Mouse (Mus musculus): Measurements from ENCODE around the gene Pkd1. TPM values are rescaled to one million over a fixed set of nuclear protein-coding genes. Genes with fewer than 3 reads are reported as not detected.
A peak's percentile ranks its signal among the peaks of the same experiment; 100 is the strongest.

The Pkd1 gene
- polyA plus RNA-seq (2014; fragmentation: Nextera tagmentation; extraction: Ambion mirVana) = 37.9 and 40.1 TPM in 2 replicates

- WGBS = 0% methylated on average over 10 of the region's 72 CpGs
- Histone ChIP-seq H3K4me3 (ENCODE audit: low read depth, low read length) (peak within 1 kb of the TSS; percentile 94), H3K4me2 (ENCODE audit: low read depth, low read length) (peak within 1 kb of the TSS; percentile 75), H3K4me1 (ENCODE audit: control insufficient read depth, insufficient read depth, low read length) (peaks cover 21% of the 10 kb centered on the region), H3K9me3 (ENCODE audit: control insufficient read depth, low read length) (no peaks in the 10 kb centered on the region), H3K27me3 (replicated peaks; ENCODE audit: control insufficient read depth, insufficient read depth, low read length) (peaks cover 3% of the 10 kb centered on the region; the same call in 1 of the 2 replicates), H3K27ac (replicated peaks; ENCODE audit: low read depth, low read length) (peak within 1 kb of the TSS; percentile 95), H3K9ac (ENCODE audit: low read depth, low read length) (peak within 1 kb of the TSS; percentile 96), H3K36me3 (ENCODE audit: control insufficient read depth, insufficient read depth, low read length) (no peaks in the 10 kb centered on the region)
- DNase-seq (ENCODE audit: low spot score) = peak; percentile 100
- ATAC-seq (ENCODE audit: low read depth) = peak; percentile 95
Measured at GRCm38 (mm10) chr17:24549618-24550415, at the start of gene Pkd1. Gene Pkd1, plus strand, starts transcription at chr17:24549834.

GRCm38 (mm10) chr17:24502208-24502607 lies 47.4 kb upstream of the Pkd1 start:
- DNase-seq (ENCODE audit: low spot score) (no peak), ATAC-seq (ENCODE audit: low read depth) (no peak)
- Histone ChIP-seq H3K4me2 (ENCODE audit: low read depth, low read length) (no peak overlapping the region), H3K4me3 (ENCODE audit: low read depth, low read length) (no peak overlapping the region), H3K9ac (ENCODE audit: low read depth, low read length) (no peak overlapping the region), H3K4me1 (ENCODE audit: control insufficient read depth, insufficient read depth, low read length) (peaks cover 4% of the 10 kb centered on the region; the same call in 1 of the 2 replicates), H3K27me3 (replicated peaks; ENCODE audit: control insufficient read depth, insufficient read depth, low read length) (no peaks in the 10 kb centered on the region; the same call in 1 of the 2 replicates), H3K9me3 (ENCODE audit: control insufficient read depth, low read length) (no peaks in the 10 kb centered on the region), H3K27ac (replicated peaks; ENCODE audit: low read depth, low read length) (no peak overlapping the region), H3K36me3 (ENCODE audit: control insufficient read depth, insufficient read depth, low read length) (no peaks in the 10 kb centered on the region; the same call in 1 of the 2 replicates)
- 41% methylated on average over 11 of the region's 11 CpGs for WGBS

- 87% methylated on average over 9 of the region's 10 CpGs for whole genome bisulfite sequencing
Measured at GRCm38 (mm10) chr17:24504085-24504484, 45.5 kb upstream of the Pkd1 start.

GRCm38 (mm10) chr17:24505286-24505955 lies 44.2 kb upstream of the Pkd1 start:
- peaks cover 29% of the 10 kb centered on the region for H3K36me3 ChIP-seq (ENCODE audit: control insufficient read depth, insufficient read depth, low read length)

More at GRCm38 (mm10) chr17:24504085-24504484, 45.5 kb upstream of the Pkd1 start:
- H3K4me1 ChIP-seq (ENCODE audit: control insufficient read depth, insufficient read depth, low read length) = peaks cover 4% of the 10 kb centered on the region; the same call in 1 of the 2 replicates
- H3K36me3 ChIP-seq (ENCODE audit: control insufficient read depth, insufficient read depth, low read length) = peaks cover 16% of the 10 kb centered on the region
- H3K9ac ChIP-seq (ENCODE audit: low read depth, low read length) = no peak overlapping the region
- no peak overlapping the region for H3K4me2 ChIP-seq (ENCODE audit: low read depth, low read length)
- DNase-seq (ENCODE audit: low spot score) = no peak
- no peak overlapping the region for H3K4me3 ChIP-seq (ENCODE audit: low read depth, low read length)
- H3K9me3 ChIP-seq (ENCODE audit: control insufficient read depth, low read length) = no peaks in the 10 kb centered on the region
- no peaks in the 10 kb centered on the region; the same call in 1 of the 2 replicates for H3K27me3 ChIP-seq (replicated peaks; ENCODE audit: control insufficient read depth, insufficient read depth, low read length)
- H3K27ac ChIP-seq (replicated peaks; ENCODE audit: low read depth, low read length) = no peak overlapping the region
- ATAC-seq (ENCODE audit: low read depth) = no peak

GRCm38 (mm10) chr17:24506332-24507070 lies 43.1 kb upstream of the Pkd1 start:
- Histone ChIP-seq H3K9ac (ENCODE audit: low read depth, low read length) (peak overlapping the region; percentile 40; the same call in 1 of the 2 replicates), H3K9me3 (ENCODE audit: control insufficient read depth, low read length) (no peaks in the 10 kb centered on the region), H3K27me3 (replicated peaks; ENCODE audit: control insufficient read depth, insufficient read depth, low read length) (no peaks in the 10 kb centered on the region; the same call in 1 of the 2 replicates), H3K36me3 (ENCODE audit: control insufficient read depth, insufficient read depth, low read length) (peaks cover 40% of the 10 kb centered on the region), H3K4me2 (ENCODE audit: low read depth, low read length) (peak overlapping the region; percentile 39), H3K4me3 (ENCODE audit: low read depth, low read length) (0 out of 2 replicates have a peak overlapping the region, but pooled peaks have one; percentile 6), H3K4me1 (ENCODE audit: control insufficient read depth, insufficient read depth, low read length) (peaks cover 4% of the 10 kb centered on the region; the same call in 1 of the 2 replicates), H3K27ac (replicated peaks; ENCODE audit: low read depth, low read length) (no peak overlapping the region)
- DNase-seq (ENCODE audit: low spot score) (no peak), ATAC-seq (ENCODE audit: low read depth) (no peak)
- 20% methylated on average over 26 of the region's 36 CpGs for WGBS

More at GRCm38 (mm10) chr17:24505286-24505955, 44.2 kb upstream of the Pkd1 start:
- Histone ChIP-seq H3K4me3 (ENCODE audit: low read depth, low read length) (no peak overlapping the region), H3K27ac (replicated peaks; ENCODE audit: low read depth, low read length) (no peak overlapping the region), H3K27me3 (replicated peaks; ENCODE audit: control insufficient read depth, insufficient read depth, low read length) (no peaks in the 10 kb centered on the region; the same call in 1 of the 2 replicates), H3K9me3 (ENCODE audit: control insufficient read depth, low read length) (no peaks in the 10 kb centered on the region), H3K4me2 (ENCODE audit: low read depth, low read length) (no peak overlapping the region), H3K9ac (ENCODE audit: low read depth, low read length) (no peak overlapping the region), H3K4me1 (ENCODE audit: control insufficient read depth, insufficient read depth, low read length) (peaks cover 4% of the 10 kb centered on the region; the same call in 1 of the 2 replicates)
- ATAC-seq (ENCODE audit: low read depth) = no peak
- 90% methylated on average over 27 of the region's 30 CpGs for whole genome bisulfite sequencing
- no peak for DNase-seq (ENCODE audit: low spot score)

GRCm38 (mm10) chr17:24507129-24507664 lies 42.4 kb upstream of the Pkd1 start:
- Histone ChIP-seq H3K36me3 (ENCODE audit: control insufficient read depth, insufficient read depth, low read length) (peaks cover 47% of the 10 kb centered on the region), H3K4me2 (ENCODE audit: low read depth, low read length) (peak overlapping the region; percentile 39; the same call in 1 of the 2 replicates), H3K4me1 (ENCODE audit: control insufficient read depth, insufficient read depth, low read length) (peaks cover 4% of the 10 kb centered on the region; the same call in 1 of the 2 replicates), H3K4me3 (ENCODE audit: low read depth, low read length) (no peak overlapping the region), H3K27me3 (replicated peaks; ENCODE audit: control insufficient read depth, insufficient read depth, low read length) (no peaks in the 10 kb centered on the region; the same call in 1 of the 2 replicates), H3K9me3 (ENCODE audit: control insufficient read depth, low read length) (no peaks in the 10 kb centered on the region), H3K9ac (ENCODE audit: low read depth, low read length) (no peak overlapping the region), H3K27ac (replicated peaks; ENCODE audit: low read depth, low read length) (no peak overlapping the region)
- WGBS = 47% methylated on average over 11 of the region's 19 CpGs
- no peak for ATAC-seq (ENCODE audit: low read depth)
- no peak for DNase-seq (ENCODE audit: low spot score)

- Histone ChIP-seq H3K36me3 (ENCODE audit: control insufficient read depth, insufficient read depth, low read length) (peaks cover 52% of the 10 kb centered on the region), H3K4me3 (ENCODE audit: low read depth, low read length) (no peak overlapping the region), H3K4me1 (ENCODE audit: control insufficient read depth, insufficient read depth, low read length) (peaks cover 4% of the 10 kb centered on the region; the same call in 1 of the 2 replicates), H3K27me3 (replicated peaks; ENCODE audit: control insufficient read depth, insufficient read depth, low read length) (no peaks in the 10 kb centered on the region; the same call in 1 of the 2 replicates), H3K9me3 (ENCODE audit: control insufficient read depth, low read length) (no peaks in the 10 kb centered on the region), H3K27ac (replicated peaks; ENCODE audit: low read depth, low read length) (no peak overlapping the region), H3K4me2 (ENCODE audit: low read depth, low read length) (no peak overlapping the region), H3K9ac (ENCODE audit: low read depth, low read length) (no peak overlapping the region)
- ATAC-seq (ENCODE audit: low read depth) (no peak), DNase-seq (ENCODE audit: low spot score) (no peak)
- 75% methylated on average over 12 of the region's 12 CpGs for WGBS
Measured at GRCm38 (mm10) chr17:24507806-24508460, 41.7 kb upstream of the Pkd1 start.
